Mouse (Mus musculus) liver, embryonic 14.5 days (tissue): ENCODE data around the gene Gnaq. TPM values are rescaled to one million over a fixed set of nuclear protein-coding genes. Genes with fewer than 3 reads are reported as not detected.

ENCODE experiments used
- ATAC-seq: fragments of 200-750 bp; cut with Nextera tagmentation; 2 replicates; pipeline ENCODE4 v1.8.0; 2017; ENCODE audit warnings: moderate number of reproducible peaks, mild to moderate bottlenecking, moderate library complexity; ENCODE audit not compliant: insufficient read depth
- DNase-seq, 3 experiments: peaks; one replicate each; pipeline ENCODE4 v3.0.0-alpha.2; 2012 to 2013; ENCODE audit warnings: low read depth in 3 of 3, low spot score in 3 of 3
- H3K27ac ChIP-seq: fragments of 300-500 bp; sonication (generic); 2 replicates; pipeline ENCODE4 v1.5.1; 2014; ENCODE audit warnings: moderate library complexity, mild to moderate bottlenecking, control low read depth, inconsistent platforms
- H3K27me3 ChIP-seq: fragments of 300-500 bp; sonication (generic); 2 replicates; pipeline ENCODE4 v1.6.1; 2014; ENCODE audit warnings: mild to moderate bottlenecking, low read length, moderate library complexity; ENCODE audit not compliant: control insufficient read depth, insufficient read depth
- H3K36me3 ChIP-seq: fragments of 300-500 bp; sonication (generic); replicated peaks from 2 replicates; pipeline ENCODE4 v1.6.1; 2014; ENCODE audit warnings: low read depth; ENCODE audit not compliant: control insufficient read depth, insufficient read depth
- H3K4me1 ChIP-seq, 2 experiments: fragments of 200-500 bp in 1 of 2; fragments of 300-500 bp in 1 of 2; sonication (generic) in 1 of 2; replicated peaks; 2 replicates each; pipeline ENCODE4 v1.6.1; 2012 to 2014; ENCODE audit warnings: antibody characterized with exemption in 1 of 2, inconsistent platforms in 1 of 2, low read length in 1 of 2; ENCODE audit not compliant: control insufficient read depth in 2 of 2, insufficient read depth in 2 of 2
- H3K4me2 ChIP-seq: fragments of 300-500 bp; sonication (generic); 2 replicates; pipeline ENCODE4 v1.6.1; 2014; ENCODE audit warnings: low read depth, mild to moderate bottlenecking, control low read depth, moderate library complexity
- H3K4me3 ChIP-seq, 2 experiments: fragments of 200-500 bp in 1 of 2; fragments of 300-500 bp in 1 of 2; sonication (generic) in 1 of 2; 2 replicates each; pipeline ENCODE4 v1.5.1; 2012 to 2014; ENCODE audit warnings: low read depth in 2 of 2, low read length in 2 of 2, mild to moderate bottlenecking in 2 of 2, control low read depth in 1 of 2, inconsistent platforms in 1 of 2, moderate library complexity in 1 of 2; ENCODE audit not compliant: insufficient read depth in 1 of 2
- H3K9ac ChIP-seq: fragments of 300-500 bp; sonication (generic); replicated peaks from 2 replicates; pipeline ENCODE4 v1.6.1; 2014; ENCODE audit warnings: mild to moderate bottlenecking, control low read depth, moderate library complexity
- H3K9me3 ChIP-seq: fragments of 300-500 bp; sonication (generic); 2 replicates; pipeline ENCODE4 v1.6.1; 2016; ENCODE audit warnings: low read length, mixed read lengths; ENCODE audit not compliant: control insufficient read depth
- CTCF ChIP-seq: IDR thresholded peaks from 2 replicates; pipeline ENCODE4 v1.5.1; 2016; ENCODE audit warnings: antibody characterized with exemption, low read depth, control low read depth
- EP300 ChIP-seq: IDR thresholded peaks from 2 replicates; pipeline ENCODE4 v1.6.1; 2016; ENCODE audit warnings: antibody characterized with exemption, low read depth
- WGBS: fragments of 180-500 bp; shearing (Covaris S2); extraction: QIAGEN DNeasy Blood & Tissue Kit; methylation state at CpG from one replicate; pipeline ENCODE4 v1.1.7; 2014; ENCODE audit not compliant: insufficient replicate concordance; 5-methylcytosine and 5-hydroxymethylcytosine counted together
- polyA plus RNA-seq, 2 experiments: library from polyadenylated mRNA; depleted of rRNA in 1 of 2; stranded (reverse) in 1 of 2; unstranded in 1 of 2; fragments of >200 nt; fragmentation: Nextera tagmentation in 1 of 2; extraction: Ambion mirVana in 1 of 2; gene quantifications; 2 replicates each; pipeline versions ENCODE4 v1.2.1 to v1.2.3; 2012 to 2014

Gene Gnaq
- polyA plus RNA-seq, 2 experiments, result 1.7 to 2.7 TPM

DNA sequence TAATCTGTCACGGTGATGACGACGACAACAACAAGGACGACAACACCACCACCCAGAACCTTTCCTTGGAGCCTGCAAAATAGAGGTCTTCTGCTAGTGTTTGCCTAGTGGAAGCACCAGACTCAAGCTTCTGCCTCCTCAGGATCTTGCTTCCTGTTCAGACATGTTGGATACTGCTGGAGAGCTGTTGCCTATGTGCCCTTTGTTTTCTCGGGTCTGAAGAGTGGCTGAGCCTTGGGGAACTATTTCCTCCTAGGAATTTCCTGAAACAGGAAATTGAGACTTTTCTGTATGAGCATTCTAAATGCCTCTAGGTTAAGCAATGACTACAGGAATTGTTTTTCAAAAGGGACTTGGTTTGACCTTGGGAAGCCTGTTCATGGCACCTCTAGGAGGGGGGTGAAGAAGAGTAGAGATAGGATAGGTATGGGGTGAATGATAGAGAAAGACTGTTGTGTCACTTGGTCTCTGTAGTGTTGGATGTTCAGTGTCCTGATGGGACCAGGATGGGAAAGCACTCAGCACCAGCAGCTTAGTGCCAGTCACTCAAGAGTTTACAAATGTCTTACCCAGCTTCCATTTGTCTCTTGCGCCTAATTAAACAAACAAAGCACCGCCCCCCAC lies 49.3 kb downstream of the Gnaq start:
- DNase-seq, result no peak
- peaks cover 0 to 11% of the 10 kb centered on the region in 2 experiments; a peak in 3 of 4 replicates for H3K4me1 ChIP-seq
- no peak overlapping the region for H3K27ac ChIP-seq
- no peak overlapping the region for H3K9ac ChIP-seq
- no peaks in the 10 kb centered on the region for H3K36me3 ChIP-seq
- TF ChIP-seq EP300 (no peak), CTCF (no peak)
- WGBS, result 74% methylated on average over 7 of the region's 7 CpGs
- no peak overlapping the region for H3K4me2 ChIP-seq
- no peaks in the 10 kb centered on the region for H3K27me3 ChIP-seq
- no peak for ATAC-seq
- H3K4me3 ChIP-seq, result no peak overlapping the region
- no peaks in the 10 kb centered on the region for H3K9me3 ChIP-seq

DNA sequence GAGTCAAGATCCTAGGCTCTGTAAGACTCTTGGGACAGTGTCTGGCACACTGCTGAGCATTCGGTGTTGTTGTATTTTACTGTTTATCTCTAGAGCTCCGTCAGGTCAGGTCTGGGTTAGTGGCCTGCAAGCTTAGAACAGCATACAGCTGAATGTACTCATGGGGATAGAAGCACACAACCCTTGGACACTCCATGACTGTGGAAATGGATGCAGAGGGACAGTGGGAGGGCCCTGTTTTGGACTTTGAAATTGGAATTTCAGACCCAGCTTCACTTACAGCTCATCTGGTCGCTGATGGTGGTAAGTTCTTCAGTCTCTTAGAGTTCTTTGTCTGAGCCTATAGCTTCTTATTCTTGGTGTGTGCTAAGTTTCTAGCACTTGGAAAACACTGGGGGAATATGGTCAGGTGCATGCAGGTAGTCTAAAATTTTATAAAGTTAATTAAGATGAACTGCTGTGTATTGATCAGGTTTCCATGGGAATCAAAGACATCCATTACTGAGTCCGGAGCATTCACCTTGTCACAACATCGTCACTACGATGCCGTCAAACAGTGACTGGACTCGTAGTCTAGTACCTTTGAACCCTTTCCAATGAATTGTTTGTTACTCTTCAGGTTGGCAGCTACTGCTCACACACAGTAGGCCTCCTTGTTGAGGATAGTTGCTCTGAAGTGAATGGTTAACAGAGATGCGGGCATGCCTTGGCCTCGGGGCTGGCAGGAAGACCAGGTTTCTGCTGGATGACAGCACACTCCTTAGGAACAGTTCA lies 51.1 kb downstream of the Gnaq start:
- Histone ChIP-seq H3K9ac (no peak overlapping the region), H3K9me3 (no peaks in the 10 kb centered on the region), H3K27me3 (no peaks in the 10 kb centered on the region), H3K4me3 (no peak overlapping the region), H3K4me2 (no peak overlapping the region), H3K4me1 (peaks cover 0 to 10% of the 10 kb centered on the region in 2 experiments; a peak in 3 of 4 replicates), H3K27ac (no peak overlapping the region), H3K36me3 (no peaks in the 10 kb centered on the region)
- WGBS, result 65% methylated on average over 10 of the region's 10 CpGs
- ATAC-seq (peak; percentile 53), DNase-seq (peak in 1 of 3 experiments; percentile 3)
- TF ChIP-seq EP300 (no peak), CTCF (no peak)

DNA sequence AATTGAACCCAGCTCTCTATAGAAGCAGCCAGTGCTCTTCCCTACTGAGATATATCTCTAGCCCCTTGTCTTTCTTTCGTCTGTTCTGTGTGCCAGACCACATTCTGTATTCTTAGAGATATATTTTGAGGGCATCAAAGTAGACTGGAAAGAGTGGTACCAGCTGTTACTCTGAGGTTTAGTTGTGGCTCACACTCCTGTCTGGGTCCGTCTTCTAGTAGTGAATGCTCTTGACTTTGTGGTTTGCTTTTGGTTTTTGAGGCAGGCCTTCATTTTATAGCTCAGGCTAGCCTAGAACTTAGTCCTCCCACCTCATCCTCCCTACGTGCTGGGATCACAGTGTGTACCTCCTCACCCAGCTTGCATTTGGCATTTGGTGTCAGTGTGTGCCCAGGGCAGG lies 54.4 kb downstream of the Gnaq start:
- no peak overlapping the region for H3K4me2 ChIP-seq
- TF ChIP-seq CTCF, result no peak
- no peak for TF ChIP-seq EP300
- WGBS, result 44% methylated on average over 3 of the region's 3 CpGs

DNA sequence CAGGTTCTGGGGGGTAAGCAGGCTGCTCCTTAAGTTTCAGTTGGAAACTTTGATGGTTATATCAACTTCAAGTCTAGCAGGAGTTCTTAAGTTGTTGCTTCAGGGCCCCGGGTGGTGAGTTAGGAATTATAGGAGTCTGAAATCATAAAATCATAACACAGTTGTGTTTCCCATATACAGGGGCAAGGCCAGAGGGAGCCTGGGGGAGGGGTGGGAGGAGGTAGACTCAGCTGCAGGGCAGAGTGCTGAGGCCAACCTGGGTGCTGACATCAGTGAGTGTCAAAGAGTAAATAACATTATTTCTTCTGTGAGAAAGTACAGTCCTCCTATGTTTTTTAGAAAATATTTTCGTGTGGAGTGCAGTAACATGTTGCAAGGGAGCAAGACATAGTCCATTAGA lies 55.3 kb downstream of the Gnaq start:
- Histone ChIP-seq H3K36me3 (no peaks in the 10 kb centered on the region), H3K4me3 (no peak overlapping the region), H3K27ac (no peak overlapping the region), H3K9me3 (no peaks in the 10 kb centered on the region), H3K4me2 (no peak overlapping the region), H3K4me1 (peaks cover 0 to 9% of the 10 kb centered on the region in 2 experiments; a peak in 2 of 4 replicates), H3K9ac (no peak overlapping the region), H3K27me3 (no peaks in the 10 kb centered on the region)
- TF ChIP-seq EP300 (no peak), CTCF (no peak)
- WGBS, result 50% methylated on average over 2 of the region's 2 CpGs
- DNase-seq (no peak), ATAC-seq (no peak)

More for the DNA sequence above, 54.4 kb downstream of the Gnaq start:
- no peaks in the 10 kb centered on the region for H3K9me3 ChIP-seq
- H3K9ac ChIP-seq, result no peak overlapping the region
- H3K4me1 ChIP-seq, result peaks cover 0 to 9% of the 10 kb centered on the region in 2 experiments; a peak in 2 of 4 replicates
- no peaks in the 10 kb centered on the region for H3K36me3 ChIP-seq
- ATAC-seq (no peak), DNase-seq (no peak)
- no peak overlapping the region for H3K27ac ChIP-seq
- no peaks in the 10 kb centered on the region for H3K27me3 ChIP-seq
- H3K4me3 ChIP-seq, result no peak overlapping the region

DNA sequence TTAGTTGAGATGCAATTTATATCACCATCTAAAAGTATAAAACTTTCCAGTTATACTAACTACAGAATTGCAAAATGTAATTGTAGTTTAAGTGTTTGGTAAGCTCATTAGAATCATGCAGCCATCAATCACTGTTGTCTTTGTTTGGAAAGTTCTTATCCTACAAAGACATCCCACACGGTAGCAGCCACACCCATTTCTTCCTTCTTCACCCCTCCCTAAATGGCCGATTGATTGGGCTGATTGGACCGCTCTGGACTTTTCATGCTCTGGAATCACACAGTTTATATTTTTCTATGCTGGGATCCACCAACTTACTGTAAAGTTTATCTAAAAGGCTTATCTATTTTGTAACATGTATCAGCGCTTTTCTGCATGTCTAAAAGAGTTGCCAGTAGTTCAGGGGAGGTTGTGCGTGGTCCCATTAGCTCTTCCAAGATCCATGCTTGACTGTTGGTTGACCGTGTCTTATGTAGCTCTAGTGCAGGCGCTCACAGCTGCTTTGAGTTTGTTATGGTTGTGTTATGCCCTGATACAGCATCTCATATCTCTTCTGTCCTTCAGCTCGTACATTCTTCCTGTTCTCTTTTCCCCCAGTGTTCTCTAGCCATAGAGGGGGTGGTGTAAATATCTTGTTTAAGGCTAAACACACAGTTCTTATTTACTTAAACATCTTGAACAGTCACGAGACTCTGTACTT lies 56.6 kb downstream of the Gnaq start:
- H3K9ac ChIP-seq, result no peak overlapping the region
- DNase-seq, result no peak
- peaks cover 0 to 4% of the 10 kb centered on the region in 2 experiments; a peak in 2 of 4 replicates for H3K4me1 ChIP-seq

More for the DNA sequence above, 56.6 kb downstream of the Gnaq start:
- H3K4me3 ChIP-seq, result no peak overlapping the region
- TF ChIP-seq EP300 (no peak), CTCF (no peak)
- 22% methylated on average over 9 of the region's 9 CpGs for WGBS
- H3K36me3 ChIP-seq, result no peaks in the 10 kb centered on the region
- no peak overlapping the region for H3K4me2 ChIP-seq
- H3K27ac ChIP-seq, result no peak overlapping the region
- H3K27me3 ChIP-seq, result no peaks in the 10 kb centered on the region
- ATAC-seq, result no peak
- H3K9me3 ChIP-seq, result no peaks in the 10 kb centered on the region
